Mouse (Mus musculus) gastrocnemius, adult 2 months (tissue): ENCODE results near the gene Gpatch8. TPM values are rescaled to one million over a fixed set of nuclear protein-coding genes. Genes with fewer than 3 reads are reported as not detected.

ENCODE experiments used
- DNase-seq: peaks from one replicate; pipeline ENCODE4 v3.0.0; 2022
- H3K27ac ChIP-seq: fragments of 200-600 bp; 2 replicates; pipeline ENCODE4 v1.8.1; 2022; ENCODE audit warnings: mild to moderate bottlenecking
- H3K4me3 ChIP-seq: fragments of 200-600 bp; 2 replicates; pipeline ENCODE4 v1.8.1; 2022; ENCODE audit warnings: mild to moderate bottlenecking, moderate library complexity
- CTCF ChIP-seq: fragments of 200-600 bp; IDR thresholded peaks from 2 replicates; pipeline ENCODE4 v1.8.1; 2022; ENCODE audit warnings: antibody characterized with exemption, mild to moderate bottlenecking, moderate library complexity
- intact Hi-C: fragments of 180-260 bp; cut with DNase I; formaldehyde crosslinking; loops from one replicate; pipeline ENCODE4 v1.15.1; 2025
- total RNA-seq, 2 experiments: library from RNA; stranded (reverse); gene quantifications; 2 replicates each; pipeline ENCODE4 v1.2.3; 2021

The Gpatch8 gene
- total RNA-seq, 2 experiments from 2014 or later, result 23.7 to 26.8 TPM

DNA sequence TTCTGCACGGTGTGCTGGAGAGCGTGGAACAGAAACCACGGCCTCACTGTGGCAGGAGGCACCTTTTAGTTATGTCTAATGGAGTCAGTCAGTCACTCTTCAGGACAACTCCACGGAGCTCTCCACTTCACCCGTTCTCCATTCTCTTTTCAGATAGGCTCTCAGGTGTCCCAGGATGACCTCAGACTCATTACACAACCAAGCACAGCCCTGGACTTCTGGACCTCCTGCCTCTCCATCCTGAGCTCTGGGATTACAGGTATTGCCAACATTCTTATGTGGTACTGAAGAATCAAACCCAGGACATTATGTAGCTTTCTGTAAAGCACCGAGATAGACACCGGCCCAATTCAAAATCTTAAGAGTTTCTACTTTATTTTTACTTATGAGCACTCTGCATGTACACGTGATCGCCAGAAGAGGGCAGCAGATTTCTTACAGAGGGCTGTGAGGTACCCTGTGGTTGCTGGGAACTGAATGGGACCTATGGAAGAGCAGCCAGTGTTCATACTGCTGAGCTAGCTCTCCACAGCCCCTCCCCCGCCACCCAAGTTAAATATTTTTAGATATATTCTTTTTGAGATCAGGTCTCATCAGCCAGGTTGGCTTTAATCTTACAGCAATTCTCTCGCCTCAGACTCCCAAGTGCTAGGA lies 69.3 kb downstream of the Gpatch8 start:
- DNase-seq, result peak; percentile 45
- Histone ChIP-seq H3K27ac (peak overlapping the region; percentile 50), H3K4me3 (no peak overlapping the region)
- intact Hi-C loops, result loop anchor here (1.0 to 2.0 kb wide), 2 partner anchors 92 to 164 kb away; partner anchors contain the start of gene Gm11627
- peak; percentile 88 for TF ChIP-seq CTCF

DNA sequence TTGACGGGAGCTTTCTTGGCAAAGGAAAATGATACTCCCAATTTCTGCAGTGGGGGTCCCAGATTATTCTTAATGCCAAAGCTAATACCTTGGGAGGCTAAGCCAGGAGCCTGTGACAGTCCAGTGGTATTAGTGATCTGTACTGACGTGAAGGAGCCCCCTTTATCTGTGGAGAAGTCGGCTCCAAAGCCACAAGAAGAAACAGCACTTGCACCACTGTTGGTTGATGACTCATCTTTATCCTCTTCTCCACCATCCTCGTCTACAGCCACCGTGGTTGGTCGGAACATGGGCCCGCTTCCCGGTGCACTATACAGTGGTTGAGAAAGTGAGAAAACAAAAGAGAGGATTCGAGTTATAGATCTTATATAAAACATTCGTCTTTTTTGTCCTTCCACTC lies 74.4 kb downstream of the Gpatch8 start:
- intact Hi-C loops, result no loop called here
- no peak overlapping the region for H3K4me3 ChIP-seq
- no peak for TF ChIP-seq CTCF
- no peak overlapping the region for H3K27ac ChIP-seq
- DNase-seq, result no peak

DNA sequence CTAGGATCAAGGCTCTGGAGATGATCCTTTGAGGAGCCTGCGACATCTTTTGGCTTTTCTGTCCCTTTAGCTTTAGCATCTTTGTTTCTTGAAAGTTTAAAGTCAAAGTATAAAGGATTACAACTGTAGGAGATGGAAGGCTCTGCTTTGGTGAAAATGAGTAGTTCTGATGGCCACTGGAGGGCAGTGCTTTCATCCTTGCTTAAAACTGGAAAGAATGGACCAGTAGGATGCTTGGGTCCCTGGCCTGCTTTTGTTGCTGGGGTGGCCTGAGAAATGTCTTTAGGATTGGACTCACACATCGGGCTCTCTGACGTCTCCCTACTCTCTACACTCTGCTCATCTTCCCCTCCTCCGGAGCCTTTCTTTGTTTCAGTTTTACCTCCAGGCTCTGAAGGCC lies 75.3 kb downstream of the Gpatch8 start:
- no peak for DNase-seq
- Histone ChIP-seq H3K4me3 (no peak overlapping the region), H3K27ac (no peak overlapping the region)
- peak; percentile 44 for TF ChIP-seq CTCF
- intact Hi-C loops, result no loop called here

DNA sequence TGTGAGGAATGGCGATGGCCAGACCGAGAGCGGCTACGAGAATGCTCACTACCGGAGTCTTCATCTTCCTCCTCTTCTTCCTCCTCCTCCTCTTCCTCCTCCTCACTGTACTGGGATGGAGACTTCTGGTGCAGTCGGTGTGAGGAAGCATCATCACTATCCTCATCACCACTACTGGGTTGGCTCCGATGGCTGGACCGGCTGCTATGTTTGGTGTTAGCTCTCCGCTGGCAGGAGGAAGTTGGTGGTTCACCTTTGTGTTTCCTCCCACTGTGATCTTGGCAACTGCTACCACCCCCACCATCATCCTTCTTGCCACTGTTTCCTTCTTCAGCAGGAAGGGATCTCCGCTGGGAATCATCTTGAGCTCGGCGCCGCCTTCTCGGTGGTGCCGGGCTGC lies 76.1 kb downstream of the Gpatch8 start:
- intact Hi-C loops, result no loop called here
- H3K4me3 ChIP-seq, result no peak overlapping the region
- no peak for DNase-seq
- no peak overlapping the region for H3K27ac ChIP-seq
- TF ChIP-seq CTCF, result no peak

DNA sequence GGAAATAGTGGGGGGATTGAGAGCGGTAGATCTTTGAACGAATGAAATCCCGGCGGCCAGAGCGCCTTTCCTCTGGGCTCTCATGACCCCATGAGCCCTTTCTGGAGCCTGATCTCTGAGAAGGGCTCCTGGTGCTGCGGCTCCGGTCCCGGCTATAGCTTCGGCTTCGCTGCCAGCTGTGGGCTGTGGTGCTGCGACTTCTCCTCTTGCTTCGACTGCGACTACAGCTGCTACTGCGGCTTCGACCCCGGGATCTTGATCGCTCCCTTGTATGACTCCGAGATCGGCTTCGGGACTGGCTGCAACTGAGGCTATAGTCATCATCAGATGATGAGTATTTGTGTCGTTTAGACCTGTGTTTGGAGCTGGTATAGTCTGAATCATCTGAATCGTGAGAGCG lies 76.6 kb downstream of the Gpatch8 start:
- Histone ChIP-seq H3K27ac (no peak overlapping the region), H3K4me3 (no peak overlapping the region)
- DNase-seq, result no peak
- intact Hi-C loops, result no loop called here
- no peak for TF ChIP-seq CTCF

DNA sequence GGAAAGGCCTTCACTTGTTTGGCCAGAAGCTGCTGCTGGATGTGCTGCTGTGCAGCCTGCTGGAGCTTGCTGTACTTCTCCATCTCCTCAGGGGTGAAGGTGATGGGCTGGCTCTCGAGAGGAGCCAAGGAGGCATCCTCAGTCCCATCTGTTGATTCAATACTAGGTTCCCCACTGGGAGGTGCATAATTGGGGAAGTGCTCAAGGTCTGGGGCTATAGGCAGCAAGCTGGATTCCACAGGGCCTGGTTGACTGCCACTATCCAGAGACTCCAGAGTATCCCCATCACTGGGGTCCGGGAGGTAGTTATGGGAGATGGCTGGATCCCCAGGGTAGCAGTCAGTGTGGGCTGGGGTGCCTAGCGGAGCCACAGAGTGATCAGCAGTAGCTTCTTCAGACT lies 77.5 kb downstream of the Gpatch8 start:
- no peak overlapping the region for H3K27ac ChIP-seq
- DNase-seq, result no peak
- H3K4me3 ChIP-seq, result no peak overlapping the region
- intact Hi-C loops, result no loop called here
- no peak for TF ChIP-seq CTCF

DNA sequence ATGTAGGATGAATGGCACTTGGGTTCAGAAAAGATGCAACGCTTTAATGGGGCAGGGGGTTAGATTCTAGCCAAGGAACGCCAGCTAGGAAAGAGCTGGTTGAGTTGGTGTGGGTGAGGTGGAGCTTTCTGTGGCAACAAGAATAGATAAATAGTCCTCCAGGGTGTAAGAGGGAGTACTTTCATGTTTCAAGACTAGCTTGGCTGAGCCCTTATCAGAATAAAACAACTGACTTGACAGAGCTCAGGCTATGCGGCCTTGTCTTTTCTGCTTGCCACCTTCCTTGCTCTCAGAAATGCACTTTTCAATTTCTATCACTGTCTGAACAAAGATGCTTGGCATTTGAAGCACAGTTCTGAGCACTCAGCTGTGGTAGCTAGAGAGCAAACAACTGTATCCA lies 81.2 kb downstream of the Gpatch8 start:
- Histone ChIP-seq H3K4me3 (no peak overlapping the region), H3K27ac (no peak overlapping the region)
- intact Hi-C loops, result no loop called here
- TF ChIP-seq CTCF, result no peak
- DNase-seq, result no peak

DNA sequence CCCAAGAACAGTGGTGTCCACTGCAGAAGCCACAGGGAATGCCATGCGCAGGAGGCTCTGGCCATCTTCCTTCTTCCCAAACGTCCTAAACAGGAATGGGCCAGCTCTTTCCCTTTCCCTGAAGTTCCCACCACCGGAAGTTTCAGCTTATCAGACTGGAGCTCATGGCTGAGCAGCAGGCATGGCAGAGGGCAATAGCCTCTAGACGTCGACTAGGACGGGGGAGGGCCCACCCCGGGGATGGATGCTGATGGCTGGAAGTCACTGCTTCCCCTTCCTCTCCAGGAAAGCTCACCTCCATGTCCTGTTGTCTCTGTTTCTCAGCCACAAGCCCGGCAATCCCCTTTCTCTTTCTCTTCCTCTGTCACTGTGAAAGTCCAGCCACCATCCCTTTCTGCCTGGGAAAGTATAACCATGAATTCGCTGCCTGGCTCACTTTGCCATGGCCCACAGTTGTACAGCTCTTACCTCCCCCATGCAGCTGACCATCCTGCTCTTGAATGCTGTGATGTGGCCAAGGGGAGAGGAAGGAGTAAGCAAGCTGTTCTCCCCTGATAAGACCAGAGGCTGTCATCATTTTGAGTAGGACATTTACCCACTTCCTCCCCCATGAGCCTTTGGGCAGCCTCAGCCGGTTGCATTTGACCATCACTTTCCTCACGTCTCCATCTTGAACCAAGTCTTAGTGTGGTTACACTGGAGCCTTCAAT lies 86.4 kb downstream of the Gpatch8 start, which contains the start of gene Itga2b:
Gene Itga2b (minus strand): TSS at position 475 of the 710 bp plus-strand sequence.
- intact Hi-C loops, result no loop called here
- no peak within 1 kb of the TSS for H3K4me3 ChIP-seq
- H3K27ac ChIP-seq, result no peak within 1 kb of the TSS
- no peak for TF ChIP-seq CTCF
- DNase-seq, result no peak

DNA sequence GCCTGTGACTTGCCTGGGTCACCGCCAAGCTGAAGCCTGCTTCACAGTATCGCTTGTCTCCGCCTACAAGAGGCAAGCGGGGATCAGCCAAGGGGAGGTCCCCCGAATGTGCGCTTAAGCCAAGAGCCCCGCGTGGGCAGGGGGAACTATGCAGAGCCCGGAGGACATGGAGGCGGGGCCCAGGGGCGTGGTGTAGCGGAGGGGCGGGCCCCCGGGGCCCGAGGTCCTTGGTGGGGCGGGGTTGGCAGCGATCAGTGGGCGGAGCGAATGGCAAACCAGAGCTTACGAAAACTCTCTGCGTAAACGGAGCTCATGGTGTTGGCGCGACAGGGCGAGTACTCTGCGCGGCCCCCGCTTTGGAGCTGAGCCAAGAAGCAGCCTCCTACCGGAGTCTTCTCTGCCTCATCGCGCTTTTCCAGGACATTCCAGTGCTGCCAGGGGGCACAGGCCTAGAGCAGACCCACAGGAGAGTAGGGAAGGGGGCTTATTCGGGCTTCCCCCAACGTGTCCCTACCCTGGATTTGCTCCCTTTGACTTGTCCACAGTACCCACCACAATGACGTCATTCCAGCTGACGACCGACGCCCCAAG lies 89.1 kb downstream of the Gpatch8 start:
- H3K27ac ChIP-seq, result peak overlapping the region; percentile 85
- intact Hi-C loops, result no loop called here
- no peak for TF ChIP-seq CTCF

DNA sequence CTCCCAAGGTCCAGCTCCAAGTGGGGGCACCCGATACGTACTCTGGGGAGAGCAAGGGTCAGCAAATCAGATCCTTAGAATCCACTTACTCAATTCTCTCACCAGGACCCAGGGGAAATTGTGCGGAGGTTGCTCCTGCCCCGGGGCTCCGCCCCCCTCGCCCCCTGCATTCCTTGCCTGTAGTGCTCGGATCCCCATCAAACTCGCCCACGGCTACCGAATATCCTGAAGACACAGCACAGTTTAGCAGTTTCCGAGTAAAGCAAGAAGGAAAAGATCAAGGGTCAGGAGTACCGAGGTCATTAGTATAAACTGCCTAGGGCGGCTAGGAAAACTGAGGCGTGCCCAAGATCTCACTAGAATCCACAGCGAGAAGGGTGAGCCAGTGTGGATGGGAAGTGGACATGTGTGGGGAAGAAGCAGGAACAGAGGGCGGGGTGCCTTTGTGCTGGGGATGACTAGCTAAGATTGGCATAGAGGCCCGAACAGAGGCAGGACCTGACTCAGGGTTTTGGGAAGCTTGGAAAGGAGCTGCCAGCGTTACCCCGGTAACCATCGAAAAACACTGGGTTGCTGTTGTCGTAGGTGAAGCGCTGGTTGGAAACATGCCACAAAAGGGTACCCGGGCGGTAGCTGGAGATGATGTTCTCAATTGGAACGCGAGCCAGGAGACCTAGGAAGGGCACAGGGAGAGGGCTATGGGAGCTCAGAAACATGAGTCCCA lies 90.3 kb downstream of the Gpatch8 start:
- TF ChIP-seq CTCF, result no peak
- peak; percentile 73 for DNase-seq
- Histone ChIP-seq H3K27ac (peak overlapping the region; percentile 85), H3K4me3 (peak overlapping the region; percentile 43)
- intact Hi-C loops, result no loop called here

More for the DNA sequence above, 89.1 kb downstream of the Gpatch8 start:
- peak; percentile 99 for DNase-seq
- H3K4me3 ChIP-seq, result peak overlapping the region; percentile 76

DNA sequence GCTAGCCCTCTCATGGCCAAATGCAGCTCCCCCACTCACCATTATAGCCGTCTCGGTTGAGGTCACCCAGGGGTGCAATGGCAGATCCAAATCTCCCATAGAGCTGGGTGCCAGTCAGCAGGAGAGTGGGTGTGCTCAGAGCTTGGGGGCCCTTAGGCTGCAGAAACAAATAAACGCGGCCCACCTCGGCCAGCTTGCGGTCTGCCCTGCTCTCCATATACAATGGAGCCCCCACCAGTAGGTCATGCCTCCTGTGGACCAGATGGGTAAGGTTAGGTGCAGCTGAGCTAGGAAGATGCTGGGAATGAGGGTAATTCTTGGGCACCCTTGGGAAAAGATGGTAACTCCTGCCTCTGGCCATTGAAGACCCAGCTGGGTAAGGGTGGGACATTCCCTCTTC lies 91.3 kb downstream of the Gpatch8 start:
- H3K27ac ChIP-seq, result no peak overlapping the region; the same call in 1 of the 2 replicates
- intact Hi-C loops, result no loop called here
- no peak for TF ChIP-seq CTCF
- no peak overlapping the region for H3K4me3 ChIP-seq
- no peak for DNase-seq

DNA sequence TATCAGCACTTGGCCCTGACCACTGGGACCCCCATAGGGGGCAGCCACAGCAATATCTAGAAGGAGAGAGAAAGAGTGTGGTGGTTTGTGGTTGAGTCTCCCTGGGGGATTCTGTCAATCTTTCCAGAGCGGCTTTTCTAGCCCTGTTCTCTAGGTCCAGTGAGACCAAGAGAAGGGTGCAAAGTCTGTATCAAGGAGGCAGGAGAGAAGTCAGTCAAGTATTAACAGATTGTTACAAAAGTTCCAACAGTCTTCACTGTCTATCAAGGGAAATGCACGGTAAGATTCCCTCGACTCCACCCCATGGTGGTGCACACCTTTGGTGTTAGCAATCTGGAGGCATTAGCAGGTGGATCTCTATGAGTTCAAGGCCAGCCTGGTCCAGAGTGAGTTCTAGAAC lies 94.4 kb downstream of the Gpatch8 start:
- DNase-seq, result no peak
- intact Hi-C loops, result no loop called here
- TF ChIP-seq CTCF, result no peak
- H3K27ac ChIP-seq, result no peak overlapping the region
- no peak overlapping the region for H3K4me3 ChIP-seq

DNA sequence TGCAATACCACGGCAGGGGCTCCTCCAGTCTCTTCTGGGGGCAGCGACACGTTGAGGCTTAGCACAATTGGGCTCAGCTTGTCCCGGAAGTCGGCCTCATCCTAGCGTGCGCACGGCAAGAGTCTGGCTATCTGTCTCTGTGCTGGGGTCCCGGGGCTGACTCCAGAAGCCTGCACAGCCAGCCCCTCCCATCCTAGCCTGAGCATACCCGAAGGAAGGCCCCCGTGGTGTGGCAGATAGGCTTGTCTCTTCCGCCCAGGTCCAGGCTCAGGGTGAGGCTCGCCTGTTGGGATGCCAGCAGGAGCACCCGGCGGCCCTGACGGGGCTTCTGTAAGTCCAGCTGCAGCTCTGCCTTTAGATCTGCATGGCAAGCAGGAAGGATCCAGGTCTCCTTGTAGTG lies 95.7 kb downstream of the Gpatch8 start:
- H3K27ac ChIP-seq, result no peak overlapping the region
- no peak overlapping the region for H3K4me3 ChIP-seq
- no peak for TF ChIP-seq CTCF
- intact Hi-C loops, result no loop called here
- DNase-seq, result no peak
